Mouse (Mus musculus) hindbrain, postnatal 0 days (tissue): Measurements from ENCODE around the gene Gm20517. TPM values are rescaled to one million over a fixed set of nuclear protein-coding genes. Genes with fewer than 3 reads are reported as not detected.
A peak's percentile ranks its signal among the peaks of the same experiment; 100 is the strongest.

Source experiments
- ATAC-seq: fragments of 200-750 bp; cut with Nextera tagmentation; 2 replicates; pipeline ENCODE4 v1.8.0; 2017; ENCODE audit warnings: mild to moderate bottlenecking, moderate TSS enrichment, moderate library complexity
- DNase-seq: peaks from one replicate; pipeline ENCODE4 v3.0.0-alpha.2; 2015; ENCODE audit warnings: low spot score
- H3K27ac ChIP-seq: fragments of 300-500 bp; sonication (generic); 2 replicates; pipeline ENCODE4 v1.5.1; 2014; ENCODE audit warnings: mild to moderate bottlenecking
- H3K27me3 ChIP-seq: fragments of 300-500 bp; sonication (generic); 2 replicates; pipeline ENCODE4 v1.6.1; 2014; ENCODE audit warnings: low read length, mixed read lengths; ENCODE audit not compliant: insufficient read depth
- H3K36me3 ChIP-seq: fragments of 300-500 bp; sonication (generic); 2 replicates; pipeline ENCODE4 v1.6.1; 2014; ENCODE audit warnings: low read length, mixed read lengths; ENCODE audit not compliant: insufficient read depth
- H3K4me1 ChIP-seq: fragments of 300-500 bp; sonication (generic); 2 replicates; pipeline ENCODE4 v1.6.1; 2014; ENCODE audit warnings: antibody characterized with exemption, low read length, mixed read lengths; ENCODE audit not compliant: insufficient read depth
- H3K4me2 ChIP-seq: fragments of 300-500 bp; sonication (generic); 2 replicates; pipeline ENCODE4 v1.6.1; 2014; ENCODE audit warnings: low read depth, mild to moderate bottlenecking, low read length, moderate library complexity, mixed read lengths
- H3K4me3 ChIP-seq: fragments of 300-500 bp; sonication (generic); 2 replicates; pipeline ENCODE4 v1.5.1; 2014; ENCODE audit warnings: low read length
- H3K9ac ChIP-seq: fragments of 300-500 bp; sonication (generic); replicated peaks from 2 replicates; pipeline ENCODE4 v1.6.1; 2014; ENCODE audit warnings: mild to moderate bottlenecking, low read length, moderate library complexity, mixed read lengths
- H3K9me3 ChIP-seq: fragments of 300-500 bp; sonication (generic); 2 replicates; pipeline ENCODE4 v1.6.1; 2016; ENCODE audit warnings: low read length, mixed read lengths
- CTCF ChIP-seq: IDR thresholded peaks from 2 replicates; pipeline ENCODE4 v1.5.1; 2016; ENCODE audit warnings: antibody characterized with exemption, control low read depth, low read depth
- WGBS: fragments of 180-500 bp; shearing (Covaris S2); extraction: QIAGEN DNeasy Blood & Tissue Kit; methylation state at CpG from one replicate; pipeline ENCODE4 v1.1.7; 2014; 5-methylcytosine and 5-hydroxymethylcytosine counted together
- polyA plus RNA-seq: library from polyadenylated mRNA; unstranded; fragments of >200 nt; fragmentation: Nextera tagmentation; extraction: Ambion mirVana; gene quantifications from 2 replicates; pipeline ENCODE4 v1.2.1, GENCODE M21; 2015
- total RNA-seq: library from RNA; depleted of rRNA; stranded (reverse); fragments of >200 nt; gene quantifications from 2 replicates; pipeline ENCODE4 v1.2.3, GENCODE M21; 2014

Gene Gm20517
- total and polyA plus RNA-seq, 2 experiments from 2014 or later: 1.6 to 4.8 TPM

DNA sequence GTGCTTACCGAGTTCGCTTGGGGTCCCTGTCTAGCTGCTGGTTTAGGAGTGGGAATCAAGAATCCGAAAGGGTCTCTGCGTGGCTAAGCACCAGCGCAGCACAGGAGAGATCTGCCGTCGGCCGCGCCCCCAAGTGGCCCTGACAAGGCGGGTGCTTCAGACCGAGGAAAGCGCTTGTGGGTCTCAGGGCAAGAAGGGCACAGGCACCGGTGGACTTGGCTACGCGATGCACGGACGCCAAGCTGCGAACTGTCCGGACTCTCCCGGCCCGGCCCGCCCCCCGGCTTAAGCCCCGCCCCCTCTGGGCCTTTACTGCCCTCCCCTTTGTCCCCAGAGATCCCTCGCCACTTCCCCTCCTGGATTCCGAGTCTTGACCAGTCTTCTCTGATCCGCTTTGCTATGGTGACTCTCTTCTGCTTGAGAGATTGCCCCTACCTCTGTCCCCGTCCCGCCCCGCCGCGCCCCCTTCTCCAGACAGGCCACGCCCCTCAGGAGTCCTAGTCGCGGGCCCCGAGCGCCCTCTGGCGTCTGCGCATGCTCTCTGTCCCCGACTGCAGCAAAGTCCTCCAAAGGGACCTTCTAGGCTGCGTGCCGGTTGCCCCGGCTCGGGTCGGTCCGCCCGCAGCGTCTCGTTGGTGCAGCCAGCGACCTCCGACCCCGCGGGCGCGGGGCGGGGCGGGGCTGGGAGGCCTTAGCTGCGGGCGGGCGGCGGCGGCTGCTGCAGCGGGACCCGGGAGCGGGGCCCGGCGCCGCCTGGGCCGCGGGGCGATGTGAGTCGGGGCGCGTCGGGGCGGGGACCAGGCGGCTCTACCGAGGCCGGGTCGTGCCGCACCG lies 83.3 kb downstream of the Gm20517 start, which contains the start of gene Prickle4:
Prickle4 (minus strand) TSS at position 234 of the 834 bp plus-strand sequence.
- peak; percentile 76 for TF ChIP-seq CTCF
- Histone ChIP-seq H3K4me2 (peak within 1 kb of the TSS; percentile 84), H3K27me3 (no peaks in the 10 kb centered on the region), H3K9me3 (no peaks in the 10 kb centered on the region), H3K27ac (peak within 1 kb of the TSS; percentile 84), H3K4me3 (peak within 1 kb of the TSS; percentile 57), H3K9ac (peak within 1 kb of the TSS; percentile 75), H3K36me3 (peaks cover 8% of the 10 kb centered on the region; the same call in 1 of the 2 replicates), H3K4me1 (peaks cover 9% of the 10 kb centered on the region; the same call in 1 of the 2 replicates)
- peak; percentile 96 for ATAC-seq
- WGBS: 1% methylated on average over 68 of the region's 82 CpGs
- peak; percentile 98 for DNase-seq

DNA sequence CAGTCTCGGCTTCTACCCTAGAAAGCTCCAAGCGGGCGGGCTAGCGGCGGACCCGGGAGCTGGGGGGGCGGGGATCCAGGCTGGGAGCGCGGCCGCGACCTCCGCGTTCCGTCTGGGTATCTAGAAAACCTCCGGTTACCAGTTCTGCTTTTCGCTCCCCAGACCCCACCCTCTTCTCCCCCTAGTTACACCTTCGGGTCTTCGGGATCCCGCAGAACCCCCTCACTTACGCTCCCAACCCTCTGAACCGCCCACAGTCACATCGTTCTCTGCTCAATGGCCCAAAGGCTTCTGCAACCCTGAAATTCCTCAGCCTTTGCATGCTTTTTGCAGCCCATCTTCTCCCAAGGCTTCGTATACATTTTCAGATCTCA lies 83.9 kb downstream of the Gm20517 start:
- Histone ChIP-seq H3K4me2 (peak overlapping the region; percentile 84), H3K27ac (peak overlapping the region; percentile 84), H3K36me3 (peaks cover 9% of the 10 kb centered on the region), H3K4me3 (peak overlapping the region; percentile 57), H3K9ac (peak overlapping the region; percentile 75), H3K9me3 (no peaks in the 10 kb centered on the region), H3K4me1 (0 out of 2 replicates have a peak, but pooled peaks cover 7% of the 10 kb centered on the region), H3K27me3 (no peaks in the 10 kb centered on the region)
- ATAC-seq (no peak; the same call in 1 of the 2 replicates), DNase-seq (peak; percentile 23)
- WGBS: under 1% methylated on average over 22 of the region's 23 CpGs
- TF ChIP-seq CTCF: no peak

DNA sequence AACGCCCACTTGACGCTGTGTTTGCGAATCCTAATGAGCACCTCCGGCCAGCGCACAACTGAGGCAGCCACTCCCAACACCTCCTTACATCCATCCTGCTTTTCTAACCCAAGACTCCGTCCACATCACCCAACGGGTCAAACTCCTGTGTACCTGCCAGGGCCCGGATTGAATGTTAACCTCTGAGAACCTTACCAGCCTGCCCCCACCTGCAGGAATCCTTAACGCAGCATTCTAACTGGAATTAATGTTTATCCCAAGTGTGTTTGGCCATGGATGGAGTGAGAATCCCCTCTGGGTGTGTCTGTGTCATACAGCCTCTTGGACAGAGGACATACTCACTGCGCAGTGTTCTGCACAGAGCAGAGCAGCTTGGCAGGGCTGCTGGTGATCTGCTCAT lies 86.8 kb downstream of the Gm20517 start:
- ATAC-seq: no peak
- TF ChIP-seq CTCF: no peak

DNA sequence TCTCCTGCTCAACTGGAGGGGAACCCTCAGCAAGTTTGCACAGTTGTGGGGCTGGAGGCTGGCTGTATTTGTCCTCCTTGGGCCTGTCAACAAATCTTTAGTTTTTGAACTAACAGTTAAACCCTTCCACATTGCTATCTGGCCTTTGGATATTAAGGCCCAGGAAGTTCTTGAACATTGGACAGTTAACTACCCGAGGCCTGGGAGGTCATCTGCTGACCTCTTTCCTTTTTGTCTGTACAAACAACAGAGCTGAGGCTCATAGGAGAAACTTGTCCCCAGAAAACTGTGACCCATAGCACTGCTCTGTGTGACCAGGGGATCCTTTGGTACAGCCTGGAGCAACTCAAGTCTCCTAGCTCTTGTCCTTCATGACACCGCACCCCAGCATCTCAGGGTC lies 87.7 kb downstream of the Gm20517 start:
- no peak for ATAC-seq
- Histone ChIP-seq H3K27me3 (no peaks in the 10 kb centered on the region), H3K4me1 (0 out of 2 replicates have a peak, but pooled peaks cover 3% of the 10 kb centered on the region)

More for the DNA sequence above, 86.8 kb downstream of the Gm20517 start:
- Histone ChIP-seq H3K27ac (no peak overlapping the region), H3K27me3 (no peaks in the 10 kb centered on the region), H3K9me3 (no peaks in the 10 kb centered on the region), H3K4me3 (no peak overlapping the region), H3K36me3 (peaks cover 14% of the 10 kb centered on the region), H3K9ac (no peak overlapping the region), H3K4me2 (no peak overlapping the region), H3K4me1 (0 out of 2 replicates have a peak, but pooled peaks cover 7% of the 10 kb centered on the region)
- 85% methylated on average over 10 of the region's 10 CpGs for WGBS
- DNase-seq: no peak

DNA sequence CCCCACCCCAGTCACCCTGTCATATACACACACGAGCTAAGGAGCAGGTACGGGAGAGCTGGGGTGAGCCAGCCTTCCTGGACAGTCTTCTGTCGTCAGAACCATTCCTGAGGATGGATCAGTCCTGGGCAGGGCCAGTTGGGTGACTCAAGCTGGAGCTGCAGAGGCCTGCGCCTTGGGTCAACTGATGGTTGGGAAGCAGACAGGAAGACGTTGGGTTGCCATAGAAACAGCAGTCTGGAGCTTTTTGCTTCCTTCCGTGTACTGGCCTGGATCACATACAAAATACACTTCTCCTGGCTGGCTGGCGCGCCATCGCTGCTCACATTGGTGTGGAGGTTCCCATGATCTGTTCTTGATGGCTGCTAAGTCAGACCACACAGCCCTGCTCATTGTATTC lies 90.4 kb downstream of the Gm20517 start:
- Histone ChIP-seq H3K27ac (peak overlapping the region; percentile 58; the same call in 1 of the 2 replicates), H3K27me3 (no peaks in the 10 kb centered on the region), H3K36me3 (peaks cover 14% of the 10 kb centered on the region), H3K4me1 (no peaks in the 10 kb centered on the region), H3K4me2 (no peak overlapping the region), H3K9ac (no peak overlapping the region), H3K4me3 (no peak overlapping the region), H3K9me3 (no peaks in the 10 kb centered on the region)
- TF ChIP-seq CTCF: no peak
- WGBS: 65% methylated on average over 9 of the region's 9 CpGs
- ATAC-seq: peak; percentile 50
- DNase-seq: peak; percentile 57

More for the DNA sequence above, 87.7 kb downstream of the Gm20517 start:
- no peak overlapping the region for H3K9ac ChIP-seq
- H3K9me3 ChIP-seq: no peaks in the 10 kb centered on the region
- WGBS: 75% methylated on average over 2 of the region's 2 CpGs
- H3K4me2 ChIP-seq: no peak overlapping the region
- no peak for TF ChIP-seq CTCF
- H3K27ac ChIP-seq: no peak overlapping the region
- H3K36me3 ChIP-seq: peaks cover 14% of the 10 kb centered on the region
- no peak overlapping the region for H3K4me3 ChIP-seq
- DNase-seq: no peak

DNA sequence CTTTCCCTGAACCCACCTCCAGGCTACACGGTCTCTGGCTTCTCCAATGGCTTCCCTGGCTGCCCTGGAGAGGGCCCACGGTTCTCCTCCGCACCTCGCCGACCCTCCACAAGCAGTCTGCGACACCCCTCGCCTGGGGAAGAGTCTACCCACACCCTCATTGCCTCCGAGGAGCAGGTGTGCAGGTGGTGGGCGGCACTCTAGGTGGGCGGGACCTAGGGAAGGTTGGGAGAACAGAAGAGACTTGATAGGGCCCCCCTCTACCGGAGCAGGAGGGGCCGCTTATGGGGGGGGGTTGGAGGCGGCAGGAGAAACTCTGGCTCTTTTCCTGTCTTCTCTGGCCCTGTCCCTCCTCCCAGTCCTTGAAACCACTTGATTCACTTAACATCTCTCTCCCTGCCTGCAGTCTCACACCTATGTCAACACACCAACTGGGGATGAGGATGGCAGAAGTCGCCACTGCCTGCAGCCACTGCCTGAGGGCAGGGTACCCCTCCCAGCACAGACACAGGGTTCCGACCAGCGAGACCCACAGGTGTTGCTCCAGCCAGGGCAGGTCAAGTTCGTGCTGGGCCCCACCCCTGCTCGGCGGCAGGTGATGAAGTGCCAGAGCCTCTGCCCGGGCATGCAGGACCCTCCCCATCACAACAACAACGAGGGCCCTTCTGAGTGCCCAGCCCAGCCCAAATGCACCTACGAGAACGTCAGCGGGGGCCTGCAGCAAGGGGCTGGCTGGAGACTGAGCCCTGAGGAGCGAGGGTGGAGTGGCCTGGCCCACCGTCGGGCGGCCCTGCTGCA lies 91.4 kb downstream of the Gm20517 start:
- Histone ChIP-seq H3K4me1 (no peaks in the 10 kb centered on the region), H3K36me3 (peaks cover 14% of the 10 kb centered on the region), H3K27me3 (no peaks in the 10 kb centered on the region), H3K4me2 (no peak overlapping the region), H3K9me3 (no peaks in the 10 kb centered on the region), H3K9ac (no peak overlapping the region), H3K27ac (no peak overlapping the region), H3K4me3 (no peak overlapping the region)
- 50% methylated on average over 28 of the region's 28 CpGs for WGBS
- no peak for TF ChIP-seq CTCF
- ATAC-seq (no peak), DNase-seq (no peak)
